Mouse (Mus musculus) forebrain, embryonic 15.5 days (tissue): ENCODE measurements around the gene Zfp746. TPM values are rescaled to one million over a fixed set of nuclear protein-coding genes. Genes with fewer than 3 reads are reported as not detected.

Source experiments
- ATAC-seq: fragments of 200-750 bp; cut with Nextera tagmentation; replicated peaks from 2 replicates; pipeline ENCODE4 v1.8.0; 2017; ENCODE audit warnings: mild to moderate bottlenecking, moderate TSS enrichment, moderate library complexity
- H3K27ac ChIP-seq: fragments of 300-500 bp; sonication (generic); replicated peaks from 2 replicates; pipeline ENCODE4 v1.5.1; 2015; ENCODE audit warnings: mild to moderate bottlenecking, inconsistent platforms
- H3K27me3 ChIP-seq: fragments of 300-500 bp; sonication (generic); 2 replicates; pipeline ENCODE4 v1.6.1; 2015; ENCODE audit warnings: inconsistent platforms
- H3K36me3 ChIP-seq: fragments of 300-500 bp; sonication (generic); 2 replicates; pipeline ENCODE4 v1.6.1; 2015; ENCODE audit warnings: mild to moderate bottlenecking, inconsistent platforms
- H3K4me1 ChIP-seq: fragments of 300-500 bp; sonication (generic); 2 replicates; pipeline ENCODE4 v1.6.1; 2015; ENCODE audit warnings: inconsistent platforms
- H3K4me2 ChIP-seq: fragments of 300-500 bp; sonication (generic); replicated peaks from 2 replicates; pipeline ENCODE4 v1.6.1; 2015; ENCODE audit warnings: mild to moderate bottlenecking, inconsistent platforms
- H3K4me3 ChIP-seq: fragments of 300-500 bp; sonication (generic); 2 replicates; pipeline ENCODE4 v1.5.1; 2015; ENCODE audit warnings: mild to moderate bottlenecking, inconsistent platforms
- H3K9ac ChIP-seq: fragments of 300-500 bp; sonication (generic); replicated peaks from 2 replicates; pipeline ENCODE4 v1.6.1; 2015; ENCODE audit warnings: mild to moderate bottlenecking, inconsistent platforms
- H3K9me3 ChIP-seq: fragments of 300-500 bp; sonication (generic); 2 replicates; pipeline ENCODE4 v1.6.1; 2016; ENCODE audit warnings: inconsistent platforms
- WGBS: fragments of 180-500 bp; shearing (Covaris S2); methylation state at CpG from one replicate; pipeline ENCODE4 v1.1.7; 2015; ENCODE audit warnings: mixed read lengths; 5-methylcytosine and 5-hydroxymethylcytosine counted together
- microRNA-seq: library from miRNA; unstranded; fragments of <30 nt; microRNA quantifications from one replicate; pipeline ENCODE4, GENCODE M21; 2016
- polyA plus RNA-seq: library from polyadenylated mRNA; unstranded; fragments of >200 nt; fragmentation: Nextera tagmentation; extraction: Ambion mirVana; gene quantifications from 2 replicates; pipeline ENCODE4 v1.2.1, GENCODE M21; 2015

Gene Zfp746
- polyA plus RNA-seq, 1 experiment from 2014 or later: 23.9 TPM

DNA sequence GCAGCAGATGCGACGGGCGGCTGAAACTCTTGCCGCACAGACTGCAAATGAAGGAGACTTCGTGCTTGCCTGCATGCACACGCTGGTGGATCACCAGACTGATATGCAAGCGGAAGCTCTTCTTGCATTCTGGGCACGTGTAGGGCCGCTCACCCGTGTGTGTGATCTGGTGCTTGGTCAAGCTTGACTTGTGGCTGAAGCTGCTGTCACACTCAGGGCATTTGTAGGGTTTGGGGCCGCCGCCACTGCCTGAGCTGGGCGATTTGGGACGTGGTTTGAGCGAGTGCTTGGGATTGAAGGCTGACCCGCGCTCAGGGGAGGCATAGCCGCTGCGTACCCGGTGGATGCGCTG is 61.4 kb downstream of the Zfp746 start:
- no peak overlapping the region for H3K4me3 ChIP-seq
- 70% methylated on average over 21 of the region's 21 CpGs for WGBS
- H3K9ac ChIP-seq: no peak overlapping the region
- no peak for ATAC-seq
- H3K27me3 ChIP-seq: no peaks in the 10 kb centered on the region
- H3K27ac ChIP-seq: no peak overlapping the region
- no peaks in the 10 kb centered on the region; the same call in 1 of the 2 replicates for H3K9me3 ChIP-seq
- H3K4me2 ChIP-seq: no peak overlapping the region
- H3K4me1 ChIP-seq: no peaks in the 10 kb centered on the region
- peaks cover 73% of the 10 kb centered on the region for H3K36me3 ChIP-seq

DNA sequence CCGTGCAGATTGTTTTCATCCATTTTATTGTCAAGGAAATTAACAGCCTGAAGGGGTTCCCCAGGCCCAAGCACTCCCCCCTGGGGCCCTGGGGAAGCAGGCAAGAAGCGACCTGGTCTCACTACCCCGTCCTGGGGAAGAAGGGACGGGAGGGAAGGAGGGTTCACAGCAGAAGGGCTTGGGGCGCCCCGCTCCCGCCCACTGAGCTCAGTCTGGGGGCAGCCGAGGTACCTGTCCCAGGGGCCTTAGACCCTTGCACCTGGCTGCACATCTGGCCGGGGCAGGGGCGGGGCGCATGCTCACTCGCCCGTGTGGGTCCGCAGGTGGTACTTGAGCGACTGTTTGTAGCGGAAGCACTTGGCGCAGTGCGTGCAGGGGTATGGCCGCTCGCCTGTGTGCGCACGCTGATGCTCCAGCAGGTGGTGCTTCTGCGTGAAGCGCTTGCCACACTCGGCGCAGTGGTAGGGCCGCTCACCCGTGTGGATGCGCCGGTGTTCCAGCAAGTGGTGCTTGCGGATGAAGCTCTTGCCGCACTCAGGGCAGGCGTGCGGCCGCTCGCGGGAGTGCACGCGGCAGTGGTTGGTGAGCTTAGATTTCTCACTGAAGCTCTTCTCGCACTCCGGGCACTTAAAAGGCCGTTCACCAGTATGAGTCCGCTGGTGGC is 61.9 kb downstream of the Zfp746 start:
- Histone ChIP-seq H3K4me3 (no peak overlapping the region), H3K9ac (no peak overlapping the region), H3K27ac (no peak overlapping the region), H3K27me3 (no peaks in the 10 kb centered on the region), H3K36me3 (peaks cover 68% of the 10 kb centered on the region), H3K4me2 (no peak overlapping the region), H3K9me3 (no peaks in the 10 kb centered on the region; the same call in 1 of the 2 replicates), H3K4me1 (no peaks in the 10 kb centered on the region)
- ATAC-seq: 0 out of 2 replicates have a peak, but pooled peaks have one; percentile 26
- WGBS: 74% methylated on average over 43 of the region's 43 CpGs

DNA sequence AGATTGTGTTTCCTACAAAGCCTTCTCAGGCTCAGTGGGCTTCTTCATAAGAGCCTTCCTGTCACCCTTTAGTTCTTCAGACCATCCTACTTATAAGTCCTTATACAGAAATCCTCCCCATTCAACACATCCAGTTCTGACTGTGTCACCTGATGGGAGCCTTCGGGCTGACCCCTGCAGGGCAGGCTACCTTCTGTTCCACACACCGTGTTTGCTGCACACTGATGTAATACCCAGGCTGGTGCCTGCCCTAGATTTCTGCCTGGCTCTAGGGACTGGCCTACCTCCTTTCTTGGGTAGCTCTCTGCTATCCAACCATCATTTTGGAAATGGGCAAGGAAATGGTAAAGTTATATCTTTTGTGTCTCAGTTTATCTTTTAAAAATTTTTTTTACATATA is 63.7 kb downstream of the Zfp746 start:
- H3K9ac ChIP-seq: no peak overlapping the region
- H3K4me1 ChIP-seq: no peaks in the 10 kb centered on the region
- peaks cover 57% of the 10 kb centered on the region for H3K36me3 ChIP-seq
- H3K4me3 ChIP-seq: no peak overlapping the region
- H3K9me3 ChIP-seq: no peaks in the 10 kb centered on the region; the same call in 1 of the 2 replicates
- H3K4me2 ChIP-seq: no peak overlapping the region
- no peak for ATAC-seq
- H3K27me3 ChIP-seq: no peaks in the 10 kb centered on the region
- WGBS: 80% methylated on average over 2 of the region's 2 CpGs
- no peak overlapping the region for H3K27ac ChIP-seq

DNA sequence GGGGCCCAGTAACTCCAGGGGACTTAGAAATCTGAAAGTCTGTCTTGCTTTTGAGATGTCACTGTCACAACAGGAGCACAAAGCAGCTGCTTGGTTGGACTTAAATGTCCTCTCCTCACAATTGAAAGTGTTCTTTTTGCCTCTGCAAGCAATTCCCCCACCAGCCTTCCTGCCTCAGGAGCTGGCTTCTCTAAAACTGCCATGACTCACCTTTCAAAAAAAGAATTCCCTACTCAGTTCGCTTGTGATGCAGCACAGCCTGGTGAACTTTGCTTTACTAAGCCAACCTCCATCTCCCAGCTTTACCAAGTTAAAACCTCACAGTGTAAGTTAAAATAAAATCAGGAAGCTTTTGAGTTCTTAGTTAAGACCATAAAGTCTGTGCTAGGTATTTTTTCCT is 64.7 kb downstream of the Zfp746 start:
- Histone ChIP-seq H3K4me3 (no peak overlapping the region), H3K4me1 (no peaks in the 10 kb centered on the region), H3K36me3 (peaks cover 47% of the 10 kb centered on the region), H3K4me2 (no peak overlapping the region), H3K27me3 (no peaks in the 10 kb centered on the region), H3K27ac (no peak overlapping the region), H3K9ac (no peak overlapping the region), H3K9me3 (no peaks in the 10 kb centered on the region; the same call in 1 of the 2 replicates)
- ATAC-seq: no peak
- WGBS: 88% methylated on average over 1 of the region's 1 CpGs

DNA sequence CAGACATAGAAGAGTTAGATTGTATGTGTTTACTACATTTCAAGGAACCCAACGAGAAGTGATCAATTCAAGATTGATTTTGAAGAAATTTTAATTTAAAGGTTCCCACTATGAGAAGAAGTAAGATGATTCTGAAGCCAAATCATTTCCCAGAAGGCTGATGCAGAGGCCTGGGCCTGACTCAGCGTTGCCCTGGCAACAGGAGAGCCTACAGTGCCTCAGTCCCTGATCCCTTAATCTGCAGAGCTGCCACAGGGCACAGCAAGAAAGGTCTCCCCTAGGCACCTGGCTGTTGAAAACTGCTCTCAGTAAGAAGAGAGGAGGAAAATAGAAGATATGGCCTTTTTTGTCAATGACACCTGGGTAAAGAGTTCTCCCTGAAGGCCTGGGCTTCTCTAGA is 66.4 kb downstream of the Zfp746 start:
- no peak overlapping the region for H3K4me3 ChIP-seq
- WGBS: 67% methylated on average over 2 of the region's 2 CpGs
- ATAC-seq: no peak
- no peaks in the 10 kb centered on the region for H3K27me3 ChIP-seq
- H3K9me3 ChIP-seq: no peaks in the 10 kb centered on the region; the same call in 1 of the 2 replicates
- no peak overlapping the region for H3K4me2 ChIP-seq
- H3K4me1 ChIP-seq: 0 out of 2 replicates have a peak, but pooled peaks cover 7% of the 10 kb centered on the region
- peaks cover 32% of the 10 kb centered on the region for H3K36me3 ChIP-seq
- H3K9ac ChIP-seq: no peak overlapping the region
- no peak overlapping the region for H3K27ac ChIP-seq

DNA sequence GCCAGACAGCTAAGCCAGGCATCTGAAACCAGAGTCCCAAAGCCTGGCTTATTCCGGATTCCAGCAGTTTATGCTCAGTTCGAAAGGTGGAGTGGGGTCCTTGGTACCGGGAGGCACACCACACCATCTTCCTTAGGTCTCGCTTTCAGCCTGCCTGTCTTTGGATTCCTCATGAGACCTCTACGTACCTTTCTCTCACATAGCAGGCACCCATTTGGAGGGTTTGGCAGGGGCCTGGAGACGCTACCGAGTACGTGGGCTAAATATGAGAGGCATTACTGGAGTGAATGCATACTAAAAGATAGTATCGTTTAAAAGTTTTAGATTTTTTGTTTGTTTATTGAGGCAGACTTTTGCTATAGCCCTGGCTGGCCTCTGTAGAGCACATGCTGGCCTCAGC is 69.6 kb downstream of the Zfp746 start:
- Histone ChIP-seq H3K36me3 (peaks cover 5% of the 10 kb centered on the region), H3K4me3 (no peak overlapping the region), H3K4me1 (0 out of 2 replicates have a peak, but pooled peaks cover 7% of the 10 kb centered on the region), H3K9me3 (no peaks in the 10 kb centered on the region), H3K9ac (no peak overlapping the region), H3K4me2 (no peak overlapping the region), H3K27ac (no peak overlapping the region), H3K27me3 (no peaks in the 10 kb centered on the region)
- ATAC-seq: no peak
- 92% methylated on average over 9 of the region's 9 CpGs for WGBS

DNA sequence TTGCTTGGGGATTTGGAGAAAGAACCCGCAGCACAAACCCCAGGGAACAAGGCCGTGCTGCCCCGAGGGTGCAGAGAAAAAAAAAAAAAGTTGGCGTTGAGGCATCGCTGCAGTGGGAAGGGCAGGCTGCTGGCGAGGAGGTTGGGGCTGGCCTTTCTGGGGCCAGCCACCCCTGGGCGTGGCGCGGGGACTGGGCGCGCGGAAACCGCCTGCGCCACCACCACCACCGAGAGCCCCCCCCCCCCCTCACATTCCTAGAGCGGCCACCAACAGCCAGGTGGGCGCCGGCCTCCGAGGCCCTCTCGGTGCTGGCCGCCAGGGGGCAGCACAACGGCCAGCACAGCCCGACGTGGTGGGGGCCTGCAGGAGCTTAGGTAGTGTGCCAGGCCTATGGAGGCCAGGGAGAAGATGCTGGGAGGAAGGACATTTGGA is 70.3 kb downstream of the Zfp746 start:
- under 1% methylated on average over 24 of the region's 24 CpGs for WGBS
- Histone ChIP-seq H3K4me2 (peak overlapping the region; percentile 70), H3K36me3 (peaks cover 5% of the 10 kb centered on the region), H3K9ac (peak overlapping the region; percentile 48), H3K27me3 (no peaks in the 10 kb centered on the region), H3K4me3 (peak overlapping the region; percentile 45), H3K27ac (no peak overlapping the region), H3K4me1 (0 out of 2 replicates have a peak, but pooled peaks cover 7% of the 10 kb centered on the region), H3K9me3 (no peaks in the 10 kb centered on the region)
- peak; percentile 95 for ATAC-seq

Small RNAs within 50 kb of the gene (microRNA-seq; reads per million reads assigned to microRNA genes)
- gene Gm24563: not detected

Other genes starting within 250 kb of the Zfp746 start
- gene Zfp282, start 209.4 kb downstream of the Zfp746 start, polyA plus RNA-seq: 27.7 TPM in 2 replicates
- gene Zfp212, start 166.1 kb downstream of the Zfp746 start, polyA plus RNA-seq: 22.1 and 24.6 TPM in 2 replicates
- 20.9 and 21.5 TPM in 2 replicates for gene Zfp956, start 133.2 kb downstream of the Zfp746 start, polyA plus RNA-seq
- 10.5 and 11.7 TPM in 2 replicates for gene Zfp777, start 37.7 kb downstream of the Zfp746 start, polyA plus RNA-seq